Mouse (Mus musculus): ENCODE measurements around the gene Gramd1c.

Gene Gramd1c

GRCm38 (mm10) chr16:44018372-44018771 lies 44.8 kb downstream of the Gramd1c start:
- no peak for DNase-seq

- DNase-seq = no peak
Observed at GRCm38 (mm10) chr16:44017707-44018106, 45.4 kb downstream of the Gramd1c start.

- DNase-seq = peak; percentile 25 to 39
Observed at GRCm38 (mm10) chr16:44016164-44016563, 47.0 kb downstream of the Gramd1c start.

- DNase-seq = no peak
Observed at GRCm38 (mm10) chr16:44015416-44016158, 47.6 kb downstream of the Gramd1c start.

DNA sequence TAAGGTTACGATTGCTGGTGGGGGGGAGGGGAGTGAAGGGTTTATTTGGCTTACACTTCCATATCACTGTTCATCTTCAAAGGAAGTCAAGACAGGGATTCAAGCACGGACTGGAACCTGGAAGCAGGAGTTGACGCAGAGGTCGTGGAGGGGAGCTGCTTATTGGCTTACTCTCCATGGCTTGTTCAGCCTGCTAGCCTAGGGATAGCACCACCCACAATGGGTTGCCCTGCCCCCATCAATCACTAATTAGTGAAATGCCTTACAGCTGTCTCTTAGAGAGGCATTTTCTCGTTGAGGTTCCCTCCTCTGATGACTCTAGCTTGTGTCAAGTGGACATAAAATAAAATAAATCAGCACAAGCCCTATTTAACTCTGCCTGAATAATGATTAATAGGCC lies 52.1 kb downstream of the Gramd1c start:
- no peak for DNase-seq

DNA sequence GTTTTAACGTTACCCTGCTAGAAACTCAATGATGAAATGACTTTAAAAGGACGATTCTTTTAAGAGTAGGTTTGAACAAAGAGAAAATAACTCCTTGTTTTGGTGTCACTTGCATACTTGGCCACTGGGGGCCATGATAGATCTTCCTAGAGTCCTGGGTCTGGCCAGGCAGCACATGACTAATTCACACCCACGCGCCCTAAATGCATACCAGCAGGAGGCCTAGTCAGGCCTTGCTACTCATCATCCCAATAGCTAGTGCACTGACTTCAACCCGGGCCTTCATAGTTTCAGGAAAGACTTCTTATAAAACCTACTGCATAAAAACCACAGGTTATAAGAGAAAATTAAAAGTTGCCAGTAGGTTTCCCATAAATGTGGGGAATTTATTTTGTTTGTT lies 61.1 kb downstream of the Gramd1c start:
- DNase-seq = no peak

GRCm38 (mm10) chr16:43999541-43999940 lies 63.6 kb downstream of the Gramd1c start:
- no peak for DNase-seq

DNA sequence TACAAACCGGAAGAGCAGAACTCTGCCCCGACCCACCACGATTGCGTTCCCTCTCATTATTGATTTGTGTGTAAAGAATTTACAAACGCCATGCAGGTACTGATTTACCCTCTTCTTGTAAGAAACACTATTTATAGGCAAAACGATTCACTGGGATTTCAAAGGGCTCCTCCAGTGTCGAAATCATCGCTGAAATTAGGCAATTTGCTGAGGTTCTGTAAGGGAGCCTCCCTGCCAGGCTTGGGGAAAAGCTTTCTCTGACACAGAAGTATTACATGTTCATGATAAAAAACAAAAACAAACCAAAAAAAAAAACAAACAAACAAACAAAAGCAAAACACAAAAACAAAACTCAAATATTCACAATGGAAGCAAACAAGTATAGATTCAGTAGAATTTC lies 64.0 kb downstream of the Gramd1c start:
- no peak for DNase-seq

DNA sequence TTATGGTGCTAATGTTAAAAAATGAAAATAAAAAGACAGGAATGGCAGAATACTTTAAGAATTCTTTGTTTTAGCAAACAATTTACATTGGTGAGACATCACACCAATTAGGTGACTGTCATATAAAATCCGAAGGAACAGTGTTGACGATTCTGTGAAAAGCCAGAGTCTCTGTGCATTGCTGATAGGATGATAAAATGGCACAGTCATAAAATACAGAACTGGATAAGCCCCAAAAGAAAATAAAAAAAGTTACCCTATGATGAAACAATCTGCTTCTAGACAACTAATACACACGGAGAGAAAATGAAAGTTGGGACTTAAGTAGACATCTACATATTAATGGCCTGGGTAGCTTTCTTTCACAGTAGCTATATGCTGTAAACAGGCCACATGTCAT lies 68.5 kb downstream of the Gramd1c start:
- no peak for DNase-seq

DNA sequence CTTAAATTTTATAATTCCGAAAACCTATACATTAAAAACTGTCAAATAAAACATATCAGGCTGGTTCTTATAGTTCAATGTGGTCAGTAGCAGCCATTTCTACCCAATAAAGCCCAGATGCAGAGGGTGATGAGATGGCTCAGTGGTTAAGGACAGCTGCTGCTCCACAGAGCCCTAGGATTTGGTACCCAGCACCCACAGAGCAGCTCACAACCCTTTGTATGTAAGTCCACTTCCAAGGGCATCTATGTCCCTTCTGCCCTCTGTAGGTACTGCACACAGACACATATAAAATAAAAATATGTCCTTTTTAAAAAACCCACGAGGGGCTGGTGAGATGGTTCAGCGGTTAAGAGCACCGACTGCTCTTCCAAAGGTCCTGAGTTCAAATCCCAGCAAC lies 76.8 kb downstream of the Gramd1c start:
- DNase-seq = no peak

- DNase-seq = no peak
Observed at GRCm38 (mm10) chr16:43980110-43980609, 83.0 kb downstream of the Gramd1c start.

GRCm38 (mm10) chr16:43979328-43980109 lies 83.6 kb downstream of the Gramd1c start, which contains the start of gene Zdhhc23:
Zdhhc23 (minus strand) TSS chr16:43979791.
- peak; percentile 46 to 68 for DNase-seq

DNA sequence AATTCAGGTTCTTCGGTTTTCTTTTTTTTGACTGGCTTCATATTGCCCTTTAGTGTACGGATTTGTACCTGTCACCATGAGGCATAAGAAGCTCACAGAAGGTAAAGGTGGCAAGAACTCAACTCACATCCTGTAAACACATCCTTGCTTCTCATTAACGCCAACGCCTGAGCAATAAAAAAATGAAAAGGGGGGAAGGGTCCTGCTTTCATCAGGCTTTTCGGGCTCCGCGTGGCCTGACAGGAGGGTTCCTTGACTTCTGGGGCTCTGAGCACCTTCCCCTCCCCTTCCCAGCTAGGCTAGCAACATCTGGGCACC lies 84.2 kb downstream of the Gramd1c start:
- no peak for DNase-seq

DNA sequence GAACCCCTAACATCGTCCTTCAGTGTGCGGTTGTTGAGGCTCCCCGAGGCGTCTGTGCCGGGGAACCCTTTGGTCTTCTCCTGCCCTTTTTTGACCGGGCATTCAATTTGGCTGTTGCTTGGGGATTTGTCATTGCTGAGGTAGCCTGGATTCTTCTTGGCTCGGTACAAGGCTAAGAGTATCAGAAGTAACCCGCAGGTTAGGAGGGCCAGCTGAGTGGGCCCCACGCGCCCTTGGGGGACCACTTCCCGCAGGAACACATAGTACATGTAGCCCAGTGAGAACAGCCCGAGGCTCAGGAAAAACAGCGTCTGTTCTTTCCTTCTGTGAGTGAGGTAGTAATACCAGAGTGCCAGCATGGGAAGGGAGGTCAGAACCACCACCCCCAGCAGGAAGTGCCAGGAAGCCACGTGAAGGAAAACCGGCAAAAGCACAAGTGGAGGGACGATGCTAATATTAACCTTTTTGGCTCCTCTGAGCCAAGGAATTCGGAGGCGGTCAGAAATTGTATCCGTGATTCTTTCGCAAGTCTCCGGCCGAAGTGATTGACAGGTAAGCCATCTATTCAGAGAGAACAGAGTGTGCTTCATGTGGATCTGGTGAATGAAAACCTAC lies 89.4 kb downstream of the Gramd1c start:
- DNase-seq = no peak

DNA sequence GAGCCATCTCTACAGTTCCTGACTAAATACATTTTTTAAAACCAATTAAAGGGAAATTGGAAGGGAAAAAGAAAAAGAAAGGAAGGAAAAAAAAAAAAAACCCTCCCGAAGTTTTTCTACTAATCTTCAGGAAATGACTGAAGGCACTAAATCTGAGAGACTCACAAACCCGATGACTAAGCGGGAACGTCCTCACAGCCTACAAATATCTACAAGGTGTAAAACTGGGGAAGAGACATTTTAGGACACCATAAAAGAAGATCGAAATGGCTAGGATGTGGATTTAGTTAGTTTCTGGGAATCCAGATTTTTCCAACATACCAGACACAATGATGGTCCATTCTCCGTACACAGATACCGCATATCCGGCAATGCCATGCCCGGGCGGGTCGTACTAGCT lies 90.0 kb downstream of the Gramd1c start:
- DNase-seq = no peak

GRCm38 (mm10) chr16:43972391-43972790 lies 90.8 kb downstream of the Gramd1c start:
- no peak for DNase-seq

GRCm38 (mm10) chr16:43971741-43972140 lies 91.4 kb downstream of the Gramd1c start:
- no peak for DNase-seq

DNA sequence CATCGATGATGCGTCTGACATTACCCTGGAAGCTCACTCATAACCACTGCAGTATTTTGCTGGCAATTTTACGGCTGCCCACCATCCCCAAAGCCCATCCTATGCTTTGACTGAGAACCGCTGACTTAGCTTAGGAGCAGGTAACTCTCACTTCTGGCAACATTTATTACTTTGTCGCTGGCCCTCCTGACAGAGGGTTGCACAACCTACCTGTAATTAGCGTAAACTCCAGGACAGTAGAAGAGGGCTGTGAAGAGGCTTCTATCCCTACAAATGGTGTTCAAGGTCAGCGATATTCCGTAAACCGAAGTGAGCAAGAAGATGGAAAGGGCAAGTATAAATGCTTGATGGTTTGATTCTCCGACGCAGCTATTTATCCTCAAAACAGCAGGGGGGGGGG lies 92.0 kb downstream of the Gramd1c start:
- no peak for DNase-seq

- no peak for DNase-seq
Observed at GRCm38 (mm10) chr16:43970426-43970825, 92.7 kb downstream of the Gramd1c start.

GRCm38 (mm10) chr16:43965781-43966389 lies 97.3 kb downstream of the Gramd1c start:
- no peak for DNase-seq

DNA sequence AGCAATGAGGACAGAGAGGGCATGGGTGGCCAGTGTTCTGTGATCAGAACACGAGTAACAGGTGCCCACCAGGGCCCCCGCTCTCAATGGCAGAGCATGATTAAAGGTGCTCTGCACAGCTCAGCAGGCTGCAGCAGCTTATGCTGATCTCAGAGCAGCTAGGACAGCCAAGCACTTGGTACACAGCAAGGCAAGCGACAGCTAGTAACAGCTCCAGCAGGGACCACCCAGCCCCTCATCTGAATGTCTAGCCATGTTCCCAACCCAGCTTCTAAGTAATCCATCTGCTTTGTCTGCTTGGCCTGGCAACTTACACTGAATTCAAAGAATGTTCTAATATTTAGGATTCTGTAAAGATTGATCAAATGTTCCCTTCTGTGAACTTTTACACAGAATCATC lies 99.4 kb downstream of the Gramd1c start:
- DNase-seq = no peak

- no peak for DNase-seq
Observed at GRCm38 (mm10) chr16:43963291-43963690, 99.9 kb downstream of the Gramd1c start.

- DNase-seq = no peak
Observed at GRCm38 (mm10) chr16:43958038-43958437, 105.1 kb downstream of the Gramd1c start.
